Mouse (Mus musculus) intestine, postnatal 0 days (tissue): ENCODE data around the gene Zbtb38. TPM values are rescaled to one million over a fixed set of nuclear protein-coding genes. Genes with fewer than 3 reads are reported as not detected.

Source experiments
- ATAC-seq: fragments of 200-750 bp; cut with Nextera tagmentation; 2 replicates; pipeline ENCODE4 v1.8.0; 2017; ENCODE audit warnings: mild to moderate bottlenecking, moderate TSS enrichment, moderate library complexity
- H3K27ac ChIP-seq: fragments of 300-500 bp; sonication (generic); 2 replicates; pipeline ENCODE4 v1.5.1; 2014; ENCODE audit warnings: mild to moderate bottlenecking, low read depth, low read length, moderate library complexity
- H3K27me3 ChIP-seq: fragments of 300-500 bp; sonication (generic); replicated peaks from 2 replicates; pipeline ENCODE4 v1.6.1; 2014; ENCODE audit warnings: low read length, mixed read lengths; ENCODE audit not compliant: control insufficient read depth, insufficient read depth
- H3K36me3 ChIP-seq: fragments of 300-500 bp; sonication (generic); 2 replicates; pipeline ENCODE4 v1.6.1; 2014; ENCODE audit warnings: mild to moderate bottlenecking, moderate library complexity; ENCODE audit not compliant: control insufficient read depth, insufficient read depth
- H3K4me1 ChIP-seq: fragments of 300-500 bp; sonication (generic); replicated peaks from 2 replicates; pipeline ENCODE4 v1.6.1; 2014; ENCODE audit warnings: antibody characterized with exemption, low read length, mixed read lengths; ENCODE audit not compliant: control insufficient read depth, insufficient read depth
- H3K4me2 ChIP-seq: fragments of 300-500 bp; sonication (generic); replicated peaks from 2 replicates; pipeline ENCODE4 v1.6.1; 2014; ENCODE audit warnings: low read depth, mild to moderate bottlenecking, moderate library complexity
- H3K4me3 ChIP-seq: fragments of 300-500 bp; sonication (generic); 2 replicates; pipeline ENCODE4 v1.5.1; 2014; ENCODE audit warnings: low read depth, low read length
- H3K9ac ChIP-seq: fragments of 300-500 bp; sonication (generic); 2 replicates; pipeline ENCODE4 v1.6.1; 2014; ENCODE audit warnings: mild to moderate bottlenecking, low read depth, low read length
- H3K9me3 ChIP-seq: fragments of 300-500 bp; sonication (generic); 2 replicates; pipeline ENCODE4 v1.6.1; 2016; ENCODE audit warnings: mixed run types; ENCODE audit not compliant: control insufficient read depth
- CTCF ChIP-seq: sonication (generic); IDR thresholded peaks from 2 replicates; pipeline ENCODE4 v1.5.1; 2016; ENCODE audit warnings: low read depth, mild to moderate bottlenecking, control low read depth, antibody characterized with exemption, moderate library complexity
- WGBS: fragments of 180-500 bp; shearing (Covaris S2); extraction: QIAGEN DNeasy Blood & Tissue Kit; methylation state at CpG from one replicate; pipeline ENCODE4 v1.1.7; 2014; 5-methylcytosine and 5-hydroxymethylcytosine counted together
- polyA plus RNA-seq: library from polyadenylated mRNA; unstranded; fragments of >200 nt; fragmentation: Nextera tagmentation; extraction: Ambion mirVana; gene quantifications from 2 replicates; pipeline ENCODE4 v1.2.1, GENCODE M21; 2015

Zbtb38 gene
- 18.5 and 20.8 TPM in 2 replicates for polyA plus RNA-seq

DNA sequence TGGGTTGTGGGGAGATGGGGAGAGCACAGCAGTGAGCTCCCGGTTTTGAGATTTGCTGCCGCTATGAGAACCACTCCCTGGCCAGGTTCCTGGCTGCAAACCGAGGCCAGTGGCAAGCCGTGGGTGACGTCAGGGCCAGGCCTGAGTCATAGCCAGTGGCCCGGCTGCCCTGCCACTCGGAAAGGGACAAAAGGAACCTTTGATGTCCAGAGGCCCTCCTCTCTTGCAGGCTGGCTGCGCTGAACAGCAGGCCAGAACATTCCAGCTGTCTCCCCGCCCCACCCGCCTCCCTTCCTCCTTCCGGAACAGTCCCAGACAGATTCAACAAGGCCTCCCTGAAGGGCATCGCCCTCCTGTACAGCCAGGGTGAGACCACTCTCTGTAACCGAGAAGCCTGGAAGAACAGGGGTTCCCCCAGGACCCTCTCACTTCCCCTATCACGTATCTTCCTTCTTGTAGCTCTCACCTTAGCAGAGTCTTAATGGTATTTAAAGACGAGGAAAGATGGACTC, at the start of gene Zbtb38:
Zbtb38 (minus strand) TSS at position 229 of the 512 bp plus-strand sequence.
- H3K4me3 ChIP-seq = no peak within 1 kb of the TSS
- TF ChIP-seq CTCF = no peak
- peak; percentile 96 for ATAC-seq
- peaks cover 17% of the 10 kb centered on the region for H3K36me3 ChIP-seq
- WGBS = 39% methylated on average over 15 of the region's 15 CpGs
- H3K4me2 ChIP-seq = peak within 1 kb of the TSS; percentile 25
- peak within 1 kb of the TSS; percentile 1 for H3K27ac ChIP-seq
- H3K4me1 ChIP-seq = 0 out of 2 replicates have a peak, but pooled peaks cover 12% of the 10 kb centered on the region
- no peaks in the 10 kb centered on the region for H3K9me3 ChIP-seq
- H3K9ac ChIP-seq = no peak within 1 kb of the TSS
- no peaks in the 10 kb centered on the region for H3K27me3 ChIP-seq

GRCm38 (mm10) chr9:96800131-96800825, 47.6 kb upstream of the Zbtb38 start:
- Histone ChIP-seq H3K9me3 (no peaks in the 10 kb centered on the region), H3K27ac (no peak overlapping the region), H3K4me2 (no peak overlapping the region), H3K36me3 (no peaks in the 10 kb centered on the region), H3K4me1 (no peaks in the 10 kb centered on the region), H3K27me3 (no peaks in the 10 kb centered on the region), H3K4me3 (no peak overlapping the region), H3K9ac (no peak overlapping the region)
- no peak for ATAC-seq
- WGBS = 14% methylated on average over 5 of the region's 5 CpGs
- TF ChIP-seq CTCF = peak; percentile 77

- Histone ChIP-seq H3K4me1 (no peaks in the 10 kb centered on the region), H3K27ac (peak overlapping the region; percentile 21; the same call in 1 of the 2 replicates), H3K4me3 (no peak overlapping the region), H3K9ac (no peak overlapping the region), H3K4me2 (peak overlapping the region; percentile 27; the same call in 1 of the 2 replicates), H3K36me3 (no peaks in the 10 kb centered on the region), H3K9me3 (no peaks in the 10 kb centered on the region), H3K27me3 (no peaks in the 10 kb centered on the region)
- peak; percentile 36; the same call in 1 of the 2 replicates for ATAC-seq
- whole genome bisulfite sequencing = 42% methylated on average over 3 of the region's 3 CpGs
- no peak for TF ChIP-seq CTCF
Observed at GRCm38 (mm10) chr9:96797311-96797710, 44.7 kb upstream of the Zbtb38 start.

- 13% methylated on average over 10 of the region's 10 CpGs for WGBS
- peak overlapping the region; percentile 27 for H3K4me3 ChIP-seq
- H3K4me1 ChIP-seq = no peaks in the 10 kb centered on the region
- peak overlapping the region; percentile 70 for H3K4me2 ChIP-seq
- H3K9ac ChIP-seq = peak overlapping the region; percentile 23; the same call in 1 of the 2 replicates
- H3K27me3 ChIP-seq = no peaks in the 10 kb centered on the region
- H3K36me3 ChIP-seq = no peaks in the 10 kb centered on the region
- TF ChIP-seq CTCF = no peak
- ATAC-seq = peak; percentile 46
- H3K27ac ChIP-seq = no peak overlapping the region; the same call in 1 of the 2 replicates
- H3K9me3 ChIP-seq = no peaks in the 10 kb centered on the region
Observed at GRCm38 (mm10) chr9:96795399-96795928, 42.8 kb upstream of the Zbtb38 start.

- 92% methylated on average over 2 of the region's 2 CpGs for WGBS
- no peak for ATAC-seq
- TF ChIP-seq CTCF = no peak
Observed at GRCm38 (mm10) chr9:96794601-96795000, 42.0 kb upstream of the Zbtb38 start.

DNA sequence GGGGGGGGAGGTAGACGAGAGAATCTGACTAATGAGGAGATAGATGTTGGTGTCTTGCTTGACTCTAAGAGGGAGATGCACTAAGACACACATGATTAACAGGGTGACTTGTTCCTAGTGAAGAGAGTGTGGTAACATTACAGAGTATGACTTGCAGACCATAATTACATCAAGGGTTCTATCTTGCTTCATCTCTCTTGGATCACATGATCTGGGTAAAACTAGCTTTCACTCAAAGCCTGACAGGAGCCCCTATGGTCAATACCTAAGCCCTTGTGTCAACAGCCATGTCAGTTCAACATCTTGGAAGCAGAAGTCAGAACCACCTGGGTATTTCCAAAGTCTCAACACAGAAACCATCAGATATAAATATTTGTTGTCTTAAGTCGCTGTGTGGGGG, 39.9 kb upstream of the Zbtb38 start:
- no peak for TF ChIP-seq CTCF
- Histone ChIP-seq H3K36me3 (no peaks in the 10 kb centered on the region), H3K27me3 (no peaks in the 10 kb centered on the region), H3K4me2 (no peak overlapping the region), H3K9ac (no peak overlapping the region), H3K27ac (no peak overlapping the region), H3K4me3 (no peak overlapping the region), H3K4me1 (no peaks in the 10 kb centered on the region), H3K9me3 (no peaks in the 10 kb centered on the region)
- no peak for ATAC-seq
- WGBS = 53% methylated on average over 2 of the region's 2 CpGs

More at GRCm38 (mm10) chr9:96794601-96795000, 42.0 kb upstream of the Zbtb38 start:
- no peaks in the 10 kb centered on the region for H3K9me3 ChIP-seq
- no peaks in the 10 kb centered on the region for H3K4me1 ChIP-seq
- H3K36me3 ChIP-seq = no peaks in the 10 kb centered on the region
- H3K9ac ChIP-seq = no peak overlapping the region
- H3K27ac ChIP-seq = no peak overlapping the region
- no peaks in the 10 kb centered on the region for H3K27me3 ChIP-seq
- H3K4me3 ChIP-seq = no peak overlapping the region
- no peak overlapping the region for H3K4me2 ChIP-seq
